Mouse (Mus musculus) neural tube, embryonic 15.5 days (tissue): ENCODE results near the gene Parvg. TPM values are rescaled to one million over a fixed set of nuclear protein-coding genes. Genes with fewer than 3 reads are reported as not detected.

ENCODE experiments used
- ATAC-seq: fragments of 200-750 bp; cut with Nextera tagmentation; 2 replicates; pipeline ENCODE4 v1.8.0; 2017; ENCODE audit warnings: mild to moderate bottlenecking, moderate TSS enrichment, moderate library complexity; ENCODE audit not compliant: low FRiP score
- H3K27ac ChIP-seq: fragments of 300-500 bp; sonication (generic); replicated peaks from 2 replicates; pipeline ENCODE4 v1.5.1; 2015; ENCODE audit warnings: mild to moderate bottlenecking, inconsistent platforms
- H3K27me3 ChIP-seq: fragments of 300-500 bp; sonication (generic); replicated peaks from 2 replicates; pipeline ENCODE4 v1.6.1; 2015; ENCODE audit warnings: inconsistent platforms
- H3K36me3 ChIP-seq: fragments of 300-500 bp; sonication (generic); 2 replicates; pipeline ENCODE4 v1.6.1; 2015; ENCODE audit warnings: inconsistent platforms
- H3K4me1 ChIP-seq: fragments of 300-500 bp; sonication (generic); 2 replicates; pipeline ENCODE4 v1.6.1; 2015; ENCODE audit warnings: inconsistent platforms
- H3K4me2 ChIP-seq: fragments of 300-500 bp; sonication (generic); 2 replicates; pipeline ENCODE4 v1.6.1; 2015; ENCODE audit warnings: inconsistent platforms, mild to moderate bottlenecking, moderate library complexity
- H3K4me3 ChIP-seq: fragments of 300-500 bp; sonication (generic); replicated peaks from 2 replicates; pipeline ENCODE4 v1.5.1; 2015; ENCODE audit warnings: mild to moderate bottlenecking, inconsistent platforms
- H3K9ac ChIP-seq: fragments of 300-500 bp; sonication (generic); replicated peaks from 2 replicates; pipeline ENCODE4 v1.6.1; 2015; ENCODE audit warnings: mild to moderate bottlenecking, inconsistent platforms
- H3K9me3 ChIP-seq: fragments of 300-500 bp; sonication (generic); replicated peaks from 2 replicates; pipeline ENCODE4 v1.6.1; 2016; ENCODE audit warnings: inconsistent platforms
- WGBS: fragments of 180-500 bp; shearing (Covaris S2); methylation state at CpG from one replicate; pipeline ENCODE4 v1.1.7; 2015; ENCODE audit warnings: mixed read lengths; 5-methylcytosine and 5-hydroxymethylcytosine counted together
- polyA plus RNA-seq: library from polyadenylated mRNA; unstranded; fragments of >200 nt; fragmentation: Nextera tagmentation; extraction: Ambion mirVana; gene quantifications from 2 replicates; pipeline ENCODE4 v1.2.1, GENCODE M21; 2015

The Parvg gene
- polyA plus RNA-seq, 1 experiment from 2014 or later, result 1.1 TPM

DNA sequence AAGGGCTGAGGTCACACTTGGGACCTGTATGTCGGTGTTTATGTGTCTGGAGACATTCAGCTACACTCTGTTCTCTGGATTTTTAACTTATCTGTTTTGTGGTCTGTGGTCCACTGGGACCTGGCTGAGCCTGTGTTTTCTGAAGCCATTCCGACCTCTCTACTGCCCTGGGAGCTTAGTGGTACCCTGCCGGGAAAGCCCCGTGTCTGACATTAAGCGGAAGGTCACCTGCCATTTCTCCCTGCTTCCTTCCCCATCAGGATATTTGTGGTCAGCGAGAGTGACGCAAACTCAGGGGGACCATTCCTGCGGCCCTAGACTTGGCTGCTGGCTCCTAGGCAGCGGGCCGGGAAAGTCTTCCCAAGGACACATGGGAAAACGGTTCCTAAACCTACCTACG is 30.2 kb upstream of the Parvg start:
- Histone ChIP-seq H3K4me1 (peaks cover 10% of the 10 kb centered on the region), H3K4me3 (no peak overlapping the region)
- WGBS, result 88% methylated on average over 12 of the region's 12 CpGs

DNA sequence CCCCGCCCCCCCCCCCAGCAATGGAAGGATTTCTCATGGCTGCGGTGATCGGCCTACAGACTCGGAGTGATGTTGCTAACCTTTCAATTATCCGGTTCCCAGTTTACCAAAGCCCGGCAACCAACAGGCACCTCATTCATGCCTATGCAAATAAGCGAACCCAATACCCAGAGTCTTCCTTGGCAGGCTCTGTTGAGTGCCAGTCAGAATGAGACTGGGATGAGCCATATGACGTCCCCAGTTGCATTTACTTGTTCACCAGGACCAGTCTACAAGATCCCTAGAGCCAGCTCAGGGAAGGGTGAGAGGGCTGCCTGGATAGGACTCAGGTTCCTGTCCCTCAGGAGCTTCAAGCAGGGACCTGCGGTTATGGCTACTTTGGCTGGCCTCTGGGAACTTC is 29.4 kb upstream of the Parvg start:
- H3K4me3 ChIP-seq, result no peak overlapping the region
- no peak overlapping the region for H3K4me2 ChIP-seq
- no peak for ATAC-seq
- no peaks in the 10 kb centered on the region for H3K9me3 ChIP-seq
- H3K27me3 ChIP-seq, result 0 out of 2 replicates have a peak, but pooled peaks cover 3% of the 10 kb centered on the region
- H3K9ac ChIP-seq, result no peak overlapping the region
- no peaks in the 10 kb centered on the region for H3K36me3 ChIP-seq
- H3K27ac ChIP-seq, result no peak overlapping the region
- WGBS, result 65% methylated on average over 9 of the region's 9 CpGs
- H3K4me1 ChIP-seq, result peaks cover 18% of the 10 kb centered on the region

More for the DNA sequence above, 30.2 kb upstream of the Parvg start:
- Histone ChIP-seq H3K9ac (no peak overlapping the region), H3K27ac (no peak overlapping the region), H3K36me3 (no peaks in the 10 kb centered on the region), H3K27me3 (0 out of 2 replicates have a peak, but pooled peaks cover 3% of the 10 kb centered on the region), H3K4me2 (no peak overlapping the region), H3K9me3 (no peaks in the 10 kb centered on the region)
- no peak for ATAC-seq

DNA sequence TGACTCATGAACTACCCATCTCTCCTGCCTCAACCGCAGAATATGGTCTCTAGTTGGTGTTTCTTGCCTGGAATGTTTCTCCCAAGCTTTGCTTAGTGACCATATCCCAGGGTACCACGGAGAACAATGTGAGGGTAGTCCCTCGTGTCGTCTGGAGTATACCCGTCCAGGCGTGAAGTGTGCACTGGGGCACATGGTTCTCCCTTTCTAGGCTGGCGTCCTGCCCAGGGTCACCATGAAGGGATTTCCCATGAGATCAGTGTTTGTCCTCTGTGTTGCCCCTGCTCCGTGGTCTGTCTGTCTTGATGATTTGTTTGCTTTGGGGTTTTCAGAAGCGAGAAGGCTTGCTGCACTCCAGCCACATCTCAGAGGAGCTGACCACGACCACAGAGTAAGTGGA is 28.6 kb upstream of the Parvg start:
- H3K4me2 ChIP-seq, result no peak overlapping the region
- H3K27ac ChIP-seq, result no peak overlapping the region
- no peaks in the 10 kb centered on the region for H3K9me3 ChIP-seq
- H3K36me3 ChIP-seq, result no peaks in the 10 kb centered on the region
- H3K4me3 ChIP-seq, result no peak overlapping the region
- 71% methylated on average over 10 of the region's 10 CpGs for WGBS
- no peak overlapping the region for H3K9ac ChIP-seq
- H3K27me3 ChIP-seq, result 0 out of 2 replicates have a peak, but pooled peaks cover 3% of the 10 kb centered on the region
- H3K4me1 ChIP-seq, result peaks cover 26% of the 10 kb centered on the region
- no peak for ATAC-seq

DNA sequence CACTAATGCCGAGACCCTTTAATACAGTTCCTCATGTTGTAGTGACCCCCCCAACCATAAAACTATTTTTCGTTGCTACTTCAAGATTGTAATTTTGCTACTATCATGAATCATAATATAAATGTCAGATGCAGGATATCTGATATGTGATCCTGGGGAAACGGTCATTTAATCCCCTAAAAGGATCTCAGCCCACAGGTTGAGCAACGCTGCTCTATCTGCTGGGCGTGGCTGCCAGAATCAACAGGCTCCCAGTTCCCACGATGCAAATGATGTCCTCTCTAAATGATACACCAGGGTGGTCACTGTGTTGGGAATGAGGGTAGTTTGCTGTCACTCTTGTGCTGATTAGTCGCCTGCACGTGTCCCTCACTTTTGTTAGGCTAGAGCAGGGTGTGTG is 26.4 kb upstream of the Parvg start:
- Histone ChIP-seq H3K27ac (no peak overlapping the region), H3K9ac (no peak overlapping the region), H3K4me2 (no peak overlapping the region), H3K27me3 (0 out of 2 replicates have a peak, but pooled peaks cover 3% of the 10 kb centered on the region), H3K4me1 (peaks cover 48% of the 10 kb centered on the region), H3K36me3 (no peaks in the 10 kb centered on the region), H3K9me3 (no peaks in the 10 kb centered on the region), H3K4me3 (no peak overlapping the region)
- 67% methylated on average over 8 of the region's 8 CpGs for WGBS
- ATAC-seq, result no peak

DNA sequence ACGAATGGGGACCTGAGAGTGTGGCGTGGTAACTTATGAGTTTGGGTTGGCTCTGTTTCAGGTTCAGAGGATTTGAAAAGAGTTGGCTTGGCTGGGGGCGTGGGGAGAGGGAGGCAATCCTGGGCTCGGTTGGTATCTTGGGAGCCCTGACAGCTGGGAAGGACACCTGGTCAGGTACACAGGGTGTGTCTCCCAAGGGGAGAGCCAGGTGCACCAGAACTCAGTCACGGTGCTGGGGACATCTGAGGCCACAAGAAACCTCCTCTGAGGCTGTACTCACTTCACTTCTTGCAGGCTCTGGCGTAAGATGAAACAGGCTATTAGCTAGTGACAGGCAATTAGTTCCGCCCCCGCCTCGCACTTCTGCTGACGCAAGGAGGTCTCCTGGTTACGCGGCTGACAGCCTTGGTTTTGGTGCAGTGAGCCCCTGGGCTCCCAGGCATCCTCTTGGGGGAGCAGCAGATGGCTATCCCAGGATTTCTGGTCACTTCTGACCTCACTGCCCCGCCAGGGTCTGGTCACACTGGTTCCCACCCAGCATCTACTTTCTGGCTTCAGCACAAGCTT is 24.9 kb upstream of the Parvg start:
- WGBS, result 13% methylated on average over 13 of the region's 13 CpGs
- H3K4me2 ChIP-seq, result peak overlapping the region; percentile 22; the same call in 1 of the 2 replicates
- no peaks in the 10 kb centered on the region for H3K9me3 ChIP-seq
- H3K36me3 ChIP-seq, result no peaks in the 10 kb centered on the region
- no peak for ATAC-seq
- H3K27me3 ChIP-seq, result 0 out of 2 replicates have a peak, but pooled peaks cover 3% of the 10 kb centered on the region
- H3K9ac ChIP-seq, result no peak overlapping the region
- peaks cover 55% of the 10 kb centered on the region for H3K4me1 ChIP-seq
- 0 out of 2 replicates have a peak overlapping the region, but pooled peaks have one; percentile 67 for H3K27ac ChIP-seq
- no peak overlapping the region for H3K4me3 ChIP-seq

DNA sequence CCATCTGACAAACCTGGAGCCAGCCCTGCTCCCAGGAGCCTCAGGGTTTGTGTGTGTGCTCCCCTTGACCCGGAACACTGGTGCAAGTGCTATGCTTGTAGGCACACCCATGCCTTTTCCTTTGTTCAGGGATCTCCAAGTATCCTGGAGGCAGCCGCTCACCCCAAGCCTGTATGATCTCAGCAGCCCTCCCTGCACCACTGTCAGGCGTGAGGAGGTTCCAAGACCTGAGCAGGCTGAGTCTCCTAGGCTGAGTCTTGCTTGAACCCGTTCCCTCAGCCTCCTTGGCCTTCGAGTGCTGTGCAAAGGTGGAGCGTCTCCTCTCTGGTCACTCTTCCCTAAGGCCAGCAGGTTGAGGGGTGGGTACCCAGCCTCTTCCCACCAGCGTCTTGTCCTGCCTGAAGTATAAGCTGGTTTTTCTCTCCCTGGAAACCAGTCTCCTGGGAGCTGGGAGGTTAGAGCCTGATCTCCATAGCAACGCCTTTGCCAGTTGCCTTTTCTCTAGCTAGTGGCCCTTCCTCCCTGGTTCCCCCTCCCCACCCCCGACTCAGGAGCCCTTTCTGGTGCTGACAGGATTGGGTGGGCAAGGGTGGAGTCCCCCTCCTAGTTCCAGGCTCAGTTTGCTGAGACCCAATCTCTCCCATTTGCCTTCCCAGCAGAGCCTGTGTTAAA is 24.0 kb upstream of the Parvg start:
- Histone ChIP-seq H3K4me1 (peaks cover 58% of the 10 kb centered on the region), H3K27ac (peak overlapping the region; percentile 67), H3K36me3 (no peaks in the 10 kb centered on the region), H3K4me2 (peak overlapping the region; percentile 26; the same call in 1 of the 2 replicates), H3K4me3 (no peak overlapping the region), H3K9ac (peak overlapping the region; percentile 31; the same call in 1 of the 2 replicates), H3K27me3 (0 out of 2 replicates have a peak, but pooled peaks cover 3% of the 10 kb centered on the region), H3K9me3 (no peaks in the 10 kb centered on the region)
- ATAC-seq, result peak; percentile 36; the same call in 1 of the 2 replicates
- WGBS, result 12% methylated on average over 9 of the region's 9 CpGs

DNA sequence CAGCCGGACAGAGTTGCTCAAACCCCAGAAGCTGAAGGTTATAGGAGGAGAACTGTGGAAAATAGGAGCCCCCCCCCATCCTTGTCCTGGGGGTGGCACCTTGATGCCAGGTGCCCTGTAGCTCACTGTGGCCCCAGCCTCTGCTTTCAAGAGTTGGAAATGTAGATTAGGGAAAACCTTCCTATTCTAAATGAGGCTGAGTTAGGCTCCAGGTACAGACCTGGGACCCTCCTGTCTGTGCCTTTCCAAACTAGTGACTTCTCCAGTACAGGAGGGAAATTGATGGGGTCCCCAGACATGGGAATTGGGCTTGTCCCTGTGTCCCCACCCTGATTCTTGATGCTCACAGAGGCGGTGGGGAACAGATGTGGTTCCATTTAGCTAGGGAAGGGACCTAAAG is 23.2 kb upstream of the Parvg start:
- Histone ChIP-seq H3K4me2 (no peak overlapping the region), H3K4me3 (no peak overlapping the region), H3K9me3 (no peaks in the 10 kb centered on the region), H3K9ac (no peak overlapping the region; the same call in 1 of the 2 replicates), H3K36me3 (no peaks in the 10 kb centered on the region), H3K4me1 (peaks cover 66% of the 10 kb centered on the region), H3K27ac (peak overlapping the region; percentile 67), H3K27me3 (0 out of 2 replicates have a peak, but pooled peaks cover 3% of the 10 kb centered on the region)
- ATAC-seq, result no peak
- WGBS, result 50% methylated on average over 2 of the region's 2 CpGs

DNA sequence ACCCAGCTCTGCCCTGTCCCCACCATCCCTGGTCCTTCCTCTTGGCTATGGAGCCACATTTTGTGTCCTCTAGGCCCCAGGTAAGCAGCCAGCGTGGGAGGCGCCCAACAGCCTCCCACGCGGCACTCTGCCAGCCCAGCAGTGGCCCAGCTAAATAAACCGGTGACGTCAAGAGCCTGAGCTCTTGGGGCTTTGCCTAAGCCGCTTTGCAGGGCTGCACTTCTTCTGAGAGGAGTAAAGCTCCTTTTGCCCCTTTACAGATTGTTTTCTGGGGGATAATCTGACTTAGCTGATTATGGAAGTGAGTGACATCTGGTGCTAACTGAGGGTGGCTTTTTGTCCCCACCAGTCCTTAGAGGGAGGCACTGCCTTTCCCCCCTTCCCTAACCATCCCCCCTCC is 22.8 kb upstream of the Parvg start:
- 19% methylated on average over 7 of the region's 7 CpGs for WGBS
- Histone ChIP-seq H3K9ac (no peak overlapping the region), H3K27me3 (0 out of 2 replicates have a peak, but pooled peaks cover 3% of the 10 kb centered on the region), H3K4me3 (no peak overlapping the region), H3K27ac (peak overlapping the region; percentile 67; the same call in 1 of the 2 replicates), H3K4me1 (peaks cover 69% of the 10 kb centered on the region), H3K36me3 (no peaks in the 10 kb centered on the region), H3K4me2 (no peak overlapping the region), H3K9me3 (no peaks in the 10 kb centered on the region)
- ATAC-seq, result no peak

DNA sequence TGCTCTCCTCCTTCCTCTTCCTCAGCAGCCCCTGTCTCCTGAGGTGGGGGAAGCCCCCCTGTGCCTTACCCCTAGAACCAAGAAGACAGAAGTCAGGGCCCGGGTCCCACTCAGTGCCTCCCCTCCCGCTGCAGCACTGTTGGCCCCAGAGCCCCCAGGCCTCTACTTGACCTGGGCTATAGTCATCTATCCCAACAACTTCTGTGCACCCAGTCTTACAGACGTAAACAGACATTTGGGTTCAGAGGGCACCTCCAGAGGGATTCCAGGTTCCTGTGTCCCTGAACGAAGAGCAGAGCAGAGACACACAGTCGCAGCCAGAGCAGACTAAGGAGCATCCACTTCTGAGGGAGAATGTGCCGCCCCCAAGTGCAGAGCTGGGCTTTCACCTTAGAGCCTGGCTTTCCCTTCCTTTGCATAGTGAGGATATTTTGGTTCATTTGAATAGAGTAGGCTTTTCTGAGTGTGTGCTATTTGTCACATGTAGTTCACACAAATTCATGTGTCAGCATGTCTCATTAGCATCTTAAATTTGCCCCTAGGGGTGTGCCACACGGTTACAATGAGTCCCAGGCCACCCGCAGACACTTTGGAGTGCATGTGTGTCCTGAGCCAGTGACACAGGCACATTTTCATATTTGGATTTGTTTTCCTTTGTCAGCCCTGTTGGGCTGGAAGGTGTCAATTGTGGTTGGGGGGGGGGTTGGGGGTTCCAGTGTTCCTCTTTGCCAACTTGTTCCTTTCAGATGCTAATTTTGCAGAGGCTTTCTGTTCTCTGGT is 22.0 kb upstream of the Parvg start:
- no peak overlapping the region for H3K4me3 ChIP-seq
- H3K4me2 ChIP-seq, result no peak overlapping the region
- peak overlapping the region; percentile 19; the same call in 1 of the 2 replicates for H3K27ac ChIP-seq
- no peaks in the 10 kb centered on the region for H3K36me3 ChIP-seq
- H3K27me3 ChIP-seq, result 0 out of 2 replicates have a peak, but pooled peaks cover 3% of the 10 kb centered on the region
- peaks cover 69% of the 10 kb centered on the region for H3K4me1 ChIP-seq
- no peaks in the 10 kb centered on the region for H3K9me3 ChIP-seq
- WGBS, result 32% methylated on average over 8 of the region's 8 CpGs
- ATAC-seq, result no peak
- no peak overlapping the region for H3K9ac ChIP-seq

DNA sequence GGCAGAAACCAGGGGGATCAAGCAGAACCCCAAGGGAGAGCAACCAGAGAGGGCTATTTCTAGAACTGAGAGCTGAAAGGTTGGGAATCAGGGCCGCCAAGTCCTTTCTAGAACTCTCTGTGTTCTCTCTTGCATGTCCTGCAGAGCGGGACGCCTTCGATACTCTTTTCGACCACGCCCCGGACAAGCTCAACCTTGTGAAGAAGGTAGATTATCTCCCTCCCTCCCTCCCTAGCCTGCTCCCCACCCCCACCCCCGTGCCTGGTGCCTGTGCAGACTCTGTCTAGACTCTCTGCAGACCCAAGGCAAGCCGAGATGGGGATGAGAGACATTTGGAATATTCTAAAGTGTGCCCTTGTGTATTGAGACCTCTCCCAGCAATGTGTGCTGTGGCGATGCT is 20.6 kb upstream of the Parvg start:
- Histone ChIP-seq H3K4me3 (no peak overlapping the region), H3K4me2 (no peak overlapping the region), H3K27ac (no peak overlapping the region), H3K27me3 (0 out of 2 replicates have a peak, but pooled peaks cover 1% of the 10 kb centered on the region), H3K4me1 (peaks cover 67% of the 10 kb centered on the region), H3K9ac (no peak overlapping the region), H3K9me3 (no peaks in the 10 kb centered on the region), H3K36me3 (no peaks in the 10 kb centered on the region)
- ATAC-seq, result no peak
- 70% methylated on average over 10 of the region's 10 CpGs for WGBS

DNA sequence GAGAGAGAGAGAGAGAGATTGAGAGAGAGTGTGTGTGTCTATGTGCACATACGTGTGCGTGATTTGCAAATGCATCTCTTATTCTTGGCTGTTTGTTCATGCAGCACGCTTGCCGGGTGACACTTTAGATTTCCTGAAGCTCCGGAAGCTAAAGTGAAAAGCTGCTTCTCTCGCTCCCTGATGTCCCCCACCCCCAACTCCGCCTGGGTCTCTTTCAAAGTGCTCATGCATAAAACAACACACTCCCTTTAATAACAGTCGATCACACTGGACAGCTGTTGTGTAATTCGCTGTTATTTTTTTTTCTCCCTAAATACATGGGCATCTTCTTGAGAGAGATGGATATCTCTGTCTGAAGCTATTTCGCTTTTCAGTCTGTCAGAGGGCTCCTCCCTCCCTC is 18.5 kb upstream of the Parvg start:
- no peaks in the 10 kb centered on the region for H3K36me3 ChIP-seq
- peak; percentile 10; the same call in 1 of the 2 replicates for ATAC-seq
- no peak overlapping the region for H3K9ac ChIP-seq
- 0 out of 2 replicates have a peak overlapping the region, but pooled peaks have one; percentile 18 for H3K27ac ChIP-seq
- no peaks in the 10 kb centered on the region for H3K9me3 ChIP-seq
- no peaks in the 10 kb centered on the region for H3K27me3 ChIP-seq
- 28% methylated on average over 10 of the region's 10 CpGs for WGBS
- peaks cover 49% of the 10 kb centered on the region for H3K4me1 ChIP-seq
- no peak overlapping the region for H3K4me3 ChIP-seq
- H3K4me2 ChIP-seq, result no peak overlapping the region
